Mouse (Mus musculus) brown adipose tissue, adult 24 weeks (tissue): Measurements from ENCODE around the gene Entpd4b. TPM values are rescaled to one million over a fixed set of nuclear protein-coding genes. Genes with fewer than 3 reads are reported as not detected.
"Not testable (repeated sequence)": the region's sequence is repeated elsewhere in the genome, so short reads cannot be mapped to it uniquely, and the experiment has no call there.

Experiments
- H3K27ac ChIP-seq: fragments of 200-500 bp; replicated peaks from 2 replicates; pipeline ENCODE4 v1.5.1; 2012; ENCODE audit warnings: low read depth, mild to moderate bottlenecking, low read length
- H3K4me1 ChIP-seq: fragments of 200-500 bp; 2 replicates; pipeline ENCODE4 v1.6.1; 2012; ENCODE audit warnings: low read length, mixed read lengths; ENCODE audit not compliant: control insufficient read depth, insufficient read depth, insufficient read length
- H3K4me3 ChIP-seq: fragments of 200-500 bp; 2 replicates; pipeline ENCODE4 v1.5.1; 2012; ENCODE audit warnings: low read depth, mild to moderate bottlenecking, low read length, moderate library complexity; ENCODE audit not compliant: insufficient read depth
- polyA plus RNA-seq: library from polyadenylated mRNA; stranded (reverse); fragments of >200 nt; gene quantifications from 2 replicates; pipeline ENCODE4 v1.2.4, GENCODE M21; 2012; ENCODE audit not compliant: missing spikeins, insufficient read depth, insufficient read length

The Entpd4b gene
- 72.8 and 81.3 TPM in 2 replicates for polyA plus RNA-seq

- H3K4me3 ChIP-seq, H3K4me1 ChIP-seq, H3K27ac ChIP-seq: not testable (repeated sequence)
These were observed at the start of gene Entpd4b for GRCm38 (mm10) chr14:69555110-69555831. Gene Entpd4b (plus strand): TSS chr14:69555424.

- H3K4me3 ChIP-seq, H3K27ac ChIP-seq: not testable (repeated sequence)
These were observed 48.2 kb upstream of the Entpd4b start for GRCm38 (mm10) chr14:69507000-69507399.

DNA sequence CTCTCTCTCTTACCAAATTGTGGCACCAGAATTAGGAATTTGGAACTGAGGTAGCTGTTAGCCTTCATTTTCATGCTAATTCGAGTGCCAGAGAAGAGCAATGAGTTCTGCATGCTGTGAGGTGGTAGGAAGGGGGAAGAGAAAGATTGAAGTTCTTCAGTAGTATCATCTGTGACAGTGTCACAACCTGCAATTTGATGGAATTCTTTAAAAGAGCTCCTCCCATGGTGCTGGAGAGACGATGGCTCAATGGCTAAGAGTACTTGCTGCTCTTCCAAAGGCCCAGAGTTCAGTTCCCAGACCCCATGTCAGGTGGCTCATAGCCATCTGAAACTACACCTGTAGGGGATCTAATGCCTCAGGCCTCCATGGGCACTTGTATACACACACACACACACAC is 42.8 kb upstream of the Entpd4b start, which contains the start of gene Gm27179:
Gene Gm27179 (minus strand): TSS at position 101 of the 400 bp plus-strand sequence.
- not testable (repeated sequence) for H3K4me3 ChIP-seq, H3K27ac ChIP-seq, H3K4me1 ChIP-seq

More at GRCm38 (mm10) chr14:69507000-69507399, 48.2 kb upstream of the Entpd4b start:
- not testable (repeated sequence) for H3K4me1 ChIP-seq

GRCm38 (mm10) chr14:69520810-69521209 is 34.4 kb upstream of the Entpd4b start:
- not testable (repeated sequence) for H3K4me3 ChIP-seq, H3K4me1 ChIP-seq, H3K27ac ChIP-seq

- not testable (repeated sequence) for H3K4me1 ChIP-seq, H3K27ac ChIP-seq, H3K4me3 ChIP-seq
These were observed 32.2 kb upstream of the Entpd4b start for GRCm38 (mm10) chr14:69523001-69523400.

DNA sequence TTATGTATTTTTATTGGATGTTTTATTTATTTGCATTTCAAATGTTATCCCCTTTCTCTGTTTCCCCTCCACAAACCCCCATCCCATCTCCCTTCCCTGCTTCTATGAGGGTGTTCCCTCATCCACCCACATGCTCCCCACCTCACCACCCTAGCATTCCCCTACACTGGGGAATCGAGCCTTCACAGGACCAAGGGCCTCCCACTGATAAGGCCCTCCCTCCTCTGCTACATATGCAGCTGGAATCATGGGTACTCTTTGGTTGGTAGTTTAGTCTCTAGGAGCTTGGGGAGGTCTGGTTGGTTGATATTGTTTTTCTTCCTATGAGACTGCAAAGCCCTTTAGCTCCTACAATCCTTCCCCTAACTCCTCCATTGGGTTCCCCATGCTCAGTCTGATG is 29.0 kb upstream of the Entpd4b start:
- H3K4me3 ChIP-seq, H3K27ac ChIP-seq, H3K4me1 ChIP-seq: not testable (repeated sequence)

- not testable (repeated sequence) for H3K4me1 ChIP-seq, H3K27ac ChIP-seq, H3K4me3 ChIP-seq
These were observed 18.7 kb upstream of the Entpd4b start for GRCm38 (mm10) chr14:69536539-69536938.

DNA sequence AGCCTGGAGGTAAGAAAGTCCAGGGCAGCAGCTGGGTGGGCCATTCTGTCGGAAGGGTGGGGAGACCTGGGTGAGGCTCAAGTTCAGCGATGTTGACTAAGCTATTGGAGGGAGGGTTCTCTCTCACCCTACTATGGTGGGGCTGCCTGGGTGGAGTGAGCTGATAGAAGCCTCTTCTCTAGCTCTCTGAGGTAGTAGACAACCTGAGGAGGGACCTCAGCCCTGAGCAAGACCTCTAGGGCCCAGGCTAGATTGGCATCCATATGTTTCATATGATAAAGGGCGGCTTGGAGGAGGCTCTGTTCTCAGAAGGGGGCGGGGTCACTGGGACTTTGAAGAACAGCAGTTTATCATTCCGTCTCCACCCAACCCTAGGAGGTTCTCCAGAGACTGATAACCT is 15.1 kb upstream of the Entpd4b start:
- not testable (repeated sequence) for H3K4me3 ChIP-seq, H3K4me1 ChIP-seq, H3K27ac ChIP-seq

DNA sequence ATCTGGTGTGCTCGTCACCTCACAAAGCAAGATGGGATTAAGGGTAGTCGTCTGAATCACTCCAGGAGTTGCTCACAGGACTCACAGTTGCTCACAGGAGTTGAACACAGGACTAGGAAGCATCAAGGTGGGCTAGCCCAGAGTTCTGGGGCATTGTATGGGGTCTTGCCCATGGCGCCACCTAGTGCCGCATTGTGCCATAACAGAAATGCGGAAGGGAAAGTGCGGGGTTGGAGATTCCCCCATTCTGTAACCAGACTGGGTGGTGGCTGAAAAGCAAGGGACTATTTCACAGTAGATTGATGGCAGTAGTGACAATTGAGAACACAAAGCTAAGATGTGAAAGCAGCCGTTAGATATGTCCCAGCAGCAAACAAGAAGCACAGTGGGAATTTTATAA is 12.5 kb upstream of the Entpd4b start:
- H3K27ac ChIP-seq, H3K4me3 ChIP-seq, H3K4me1 ChIP-seq: not testable (repeated sequence)

DNA sequence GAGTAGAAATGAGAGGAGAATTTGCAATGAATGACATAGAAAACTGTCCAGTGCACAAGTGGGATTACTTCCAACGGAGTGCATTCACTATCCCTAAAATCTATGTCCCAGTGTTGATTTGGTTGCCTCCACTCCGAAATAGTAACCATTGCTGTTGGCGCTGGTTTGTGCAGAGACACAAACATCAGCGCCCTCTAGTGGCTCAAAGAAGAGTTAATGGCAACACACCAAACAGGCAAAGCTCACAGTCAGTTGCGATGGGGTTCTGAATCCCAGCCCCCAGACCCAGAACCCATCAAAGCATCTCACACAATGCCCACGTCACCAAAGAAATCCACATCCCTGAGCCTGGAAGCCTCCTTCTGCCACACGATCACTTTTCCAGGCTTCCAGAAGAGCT is 11.2 kb upstream of the Entpd4b start:
- H3K4me3 ChIP-seq, H3K4me1 ChIP-seq, H3K27ac ChIP-seq: not testable (repeated sequence)

GRCm38 (mm10) chr14:69545052-69545451 is 10.2 kb upstream of the Entpd4b start:
- H3K4me3 ChIP-seq, H3K4me1 ChIP-seq, H3K27ac ChIP-seq: not testable (repeated sequence)

- H3K27ac ChIP-seq, H3K4me1 ChIP-seq, H3K4me3 ChIP-seq: not testable (repeated sequence)
These were observed 7.9 kb upstream of the Entpd4b start for GRCm38 (mm10) chr14:69547310-69547709.

DNA sequence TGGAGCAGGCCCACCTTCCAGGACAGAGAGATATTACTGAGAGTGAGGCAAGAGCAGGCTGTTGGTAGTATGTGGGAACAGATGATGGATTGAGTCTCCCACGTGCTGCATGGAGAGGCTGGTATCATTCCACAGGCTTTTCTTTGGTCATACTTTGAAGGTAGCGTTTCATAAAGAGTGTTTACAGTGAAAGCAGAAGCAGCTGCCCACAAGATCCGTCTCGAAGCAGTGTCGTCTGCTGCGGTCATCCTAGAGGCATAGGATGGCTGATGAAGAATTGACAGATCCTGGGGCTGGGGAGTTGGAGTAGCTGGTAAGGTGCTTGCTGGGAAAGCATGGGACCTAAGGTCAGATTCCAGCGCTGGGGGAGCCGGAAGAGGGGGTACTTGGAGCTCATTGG is 1.6 kb downstream of the Entpd4b start:
- not testable (repeated sequence) for H3K4me3 ChIP-seq, H3K4me1 ChIP-seq, H3K27ac ChIP-seq

GRCm38 (mm10) chr14:69557550-69557949 is 2.3 kb downstream of the Entpd4b start:
- H3K4me3 ChIP-seq, H3K27ac ChIP-seq, H3K4me1 ChIP-seq: not testable (repeated sequence)
